Mouse (Mus musculus) inflammation-experienced regulatory T-cells, adult 6 months (primary cell): ENCODE data around the gene Snx22. TPM values are rescaled to one million over a fixed set of nuclear protein-coding genes. Genes with fewer than 3 reads are reported as not detected.

Source experiments
- polyA plus RNA-seq, 3 experiments: library from polyadenylated mRNA; unstranded; fragments of 100-300 nt; shearing (Covaris generic); gene quantifications; one replicate each; pipeline ENCODE4 v1.2.1; 2017

Snx22 gene
- polyA plus RNA-seq, 3 experiments from 2014 or later = 1.3 to 2.3 (median 1.6) TPM

Other genes starting within 250 kb of the Snx22 start
- 1 to 10 TPM; 2.3 to 4.2 (median 2.9) TPM for gene Zfp609, start 242.2 kb downstream of the Snx22 start, polyA plus RNA-seq
- 100 to 1,000 TPM in 1 of 3 experiments, 10 to 100 TPM in 2; 17.1 to 222 (median 21.6) TPM for gene Pclaf, start 179.5 kb downstream of the Snx22 start, polyA plus RNA-seq
- 10 to 100 TPM; 32.3 to 39.8 (median 35.4) TPM for gene Trip4, start 160.9 kb downstream of the Snx22 start, polyA plus RNA-seq
- 10 to 100 TPM; 34.6 to 59.6 (median 43.4) TPM for gene Csnk1g1, start 160.8 kb downstream of the Snx22 start, polyA plus RNA-seq
- gene Ppib, start 9.5 kb downstream of the Snx22 start, polyA plus RNA-seq = 100 to 1,000 TPM; 427 to 663 (median 505) TPM
- 10 to 100 TPM; 85.3 to 96.7 (median 96.4) TPM for gene Snx1, start 56.9 kb upstream of the Snx22 start, polyA plus RNA-seq
- 100 to 1,000 TPM; 150 to 233 (median 160) TPM for gene Ciao2a, start 56.9 kb upstream of the Snx22 start, polyA plus RNA-seq
- gene Dapk2, start 88.5 kb upstream of the Snx22 start, polyA plus RNA-seq = 1 to 10 TPM in 2 of 3 experiments, under 1 TPM in 1; 0.44 to 8.2 (median 1.5) TPM